Mouse (Mus musculus): ENCODE data around the gene Dnajc9.

Gene Dnajc9

GRCm38 (mm10) chr14:20347991-20348541 is 40.6 kb downstream of the Dnajc9 start, which contains the start of the genes Ecd and Fam149b:
TSS of gene Ecd (minus strand) at chr14:20348121.
TSS of gene Fam149b (plus strand) at chr14:20348162.
- DNase-seq = peak; percentile 92

DNA sequence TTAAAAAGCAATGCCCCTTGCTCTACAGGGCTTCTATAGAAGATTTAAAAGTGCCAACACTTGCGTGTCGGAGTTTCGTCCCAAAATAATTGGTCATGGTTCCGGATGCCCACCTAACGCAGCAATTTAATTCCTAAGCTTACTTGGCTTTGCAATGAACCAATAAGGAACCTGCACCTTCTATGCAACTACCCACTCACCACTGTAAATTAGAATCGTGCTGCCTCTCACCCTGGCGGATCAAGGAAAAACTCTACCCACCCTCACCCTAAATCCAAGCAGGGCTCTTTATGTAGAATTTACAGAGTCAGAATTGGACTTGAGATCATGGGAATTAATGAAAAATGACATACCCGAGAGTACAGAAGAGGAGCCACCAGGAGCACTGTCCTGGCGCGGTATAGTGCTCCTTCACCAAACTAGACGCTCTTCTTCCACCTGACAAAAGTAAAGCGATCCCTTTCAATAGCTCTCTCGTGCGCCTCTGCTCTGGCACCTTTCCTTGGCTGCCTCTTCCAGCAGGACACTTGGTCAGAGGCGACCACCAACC is 41.2 kb downstream of the Dnajc9 start:
- no peak for DNase-seq

DNA sequence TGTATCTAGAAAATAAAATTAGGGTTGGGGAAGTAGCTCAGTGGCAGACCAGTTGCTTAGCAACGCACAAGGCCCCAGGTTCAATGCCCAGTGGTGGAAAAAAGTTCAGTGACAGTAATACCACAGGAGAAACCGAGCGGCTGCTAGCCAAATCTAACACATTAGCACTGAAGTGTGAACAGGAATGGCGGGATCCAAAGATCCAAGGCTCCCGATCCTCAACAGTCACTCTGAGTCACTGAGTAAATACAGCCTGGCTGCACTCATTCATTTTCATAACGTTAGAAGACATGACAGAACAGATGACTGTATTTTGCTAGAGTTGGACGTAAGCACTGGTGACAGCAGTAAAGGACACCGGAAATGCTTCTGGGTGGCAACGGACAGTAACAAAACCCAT is 42.8 kb downstream of the Dnajc9 start:
- DNase-seq = peak; percentile 11

DNA sequence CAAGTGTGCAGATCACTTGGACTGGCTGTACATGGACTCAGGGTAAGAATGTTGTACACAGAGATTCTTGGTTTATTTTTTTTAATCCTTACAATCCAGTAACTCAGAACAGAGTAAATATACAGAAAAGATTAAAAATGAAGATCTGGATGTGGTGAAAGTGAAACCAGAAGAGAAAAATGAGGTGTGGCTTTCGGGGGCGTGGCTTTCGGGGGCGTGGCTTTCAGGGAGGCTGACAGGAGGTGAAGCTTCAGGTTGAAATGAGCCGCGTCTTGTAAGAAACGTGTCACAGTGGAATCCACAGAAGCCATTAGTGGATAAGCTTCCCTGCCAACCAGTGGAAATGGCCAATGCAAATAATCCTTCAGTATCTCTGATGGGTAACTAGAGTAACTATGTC is 47.8 kb downstream of the Dnajc9 start:
- DNase-seq = no peak

DNA sequence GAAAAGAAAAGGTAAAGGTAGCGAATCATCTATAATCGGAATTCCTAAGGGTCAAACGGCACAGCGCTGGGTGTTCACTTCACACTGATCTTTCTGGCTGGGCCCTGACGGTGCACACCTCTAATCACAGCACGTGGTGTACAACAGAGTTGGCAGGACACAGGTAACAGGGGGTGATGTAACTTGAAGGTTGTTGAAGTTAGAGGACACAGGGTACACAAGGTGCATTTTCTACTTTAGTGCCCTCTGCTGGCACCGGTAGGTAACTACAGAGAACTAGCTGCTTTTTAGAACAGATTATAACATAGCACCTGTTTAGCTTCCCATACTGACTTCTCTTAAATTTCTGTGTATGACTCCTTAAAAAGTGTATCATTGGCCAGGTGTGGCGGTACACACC is 48.6 kb downstream of the Dnajc9 start:
- DNase-seq = no peak

- no peak for DNase-seq
Measured at GRCm38 (mm10) chr14:20339415-20339814, 49.3 kb downstream of the Dnajc9 start.
